Mouse (Mus musculus) liver, embryonic 14.5 days (tissue): ENCODE results near the gene Minpp1.
A peak's percentile ranks its signal among the peaks of the same experiment; 100 is the strongest.

Source experiments
- CTCF ChIP-seq: IDR thresholded peaks from 2 replicates; pipeline ENCODE4 v1.5.1; 2016; ENCODE audit warnings: antibody characterized with exemption, low read depth, control low read depth
- EP300 ChIP-seq: IDR thresholded peaks from 2 replicates; pipeline ENCODE4 v1.6.1; 2016; ENCODE audit warnings: antibody characterized with exemption, low read depth

- peak; percentile 27; the same call in 1 of the 2 replicates for TF ChIP-seq CTCF
- TF ChIP-seq EP300 = no peak
Measured at GRCm38 (mm10) chr19:32441568-32441967, 44.0 kb upstream of the Minpp1 start.
